Mouse (Mus musculus): ENCODE measurements around the gene Cbx7.
A peak's percentile ranks its signal among the peaks of the same experiment; 100 is the strongest.

GRCm38 (mm10) chr15:79883352-79883822 is 87.5 kb downstream of the Cbx7 start:
- TF ChIP-seq CTCF (IDR thresholded peaks at IDR 0.05; ENCODE audit: low read depth) (peak; percentile 91), EP300 (IDR thresholded peaks at IDR 0.05; ENCODE audit: low read depth) (peak; percentile 77; the same call in 1 of the 2 replicates)
